Mouse (Mus musculus) testis, adult 2 months (tissue): ENCODE results near the gene Lin7a.

ENCODE experiments used
- CTCF ChIP-seq: fragments of 200-500 bp; IDR thresholded peaks from 2 replicates; pipeline ENCODE4 v1.5.1; 2012; ENCODE audit warnings: low read depth, mild to moderate bottlenecking, inconsistent platforms, low read length, moderate library complexity; ENCODE audit not compliant: control insufficient read depth, insufficient read depth, insufficient replicate concordance
- POLR2A ChIP-seq: fragments of 200-500 bp; IDR thresholded peaks from 2 replicates; pipeline ENCODE4 v1.6.1; 2012; ENCODE audit warnings: low read depth, mild to moderate bottlenecking, inconsistent platforms, low read length, moderate library complexity; ENCODE audit not compliant: control insufficient read depth

GRCm38 (mm10) chr10:107436967-107437366, 165.5 kb downstream of the Lin7a start:
- TF ChIP-seq CTCF (no peak), POLR2A (no peak)
